Mouse (Mus musculus): ENCODE measurements around the gene Wdr73. TPM values are rescaled to one million over a fixed set of nuclear protein-coding genes. Genes with fewer than 3 reads are reported as not detected.

Wdr73 gene
- polyA plus RNA-seq (2014; fragmentation: Illumina TruSeq; extraction: RNeasy Lipid Tissue Mini Kit (QIAGEN cat#74804); ENCODE audit: low read depth, low replicate concordance) = 15.5 TPM

GRCm38 (mm10) chr7:80900944-80901501, at the start of gene Wdr73:
TSS of gene Wdr73 (minus strand) at chr7:80901269.

DNA sequence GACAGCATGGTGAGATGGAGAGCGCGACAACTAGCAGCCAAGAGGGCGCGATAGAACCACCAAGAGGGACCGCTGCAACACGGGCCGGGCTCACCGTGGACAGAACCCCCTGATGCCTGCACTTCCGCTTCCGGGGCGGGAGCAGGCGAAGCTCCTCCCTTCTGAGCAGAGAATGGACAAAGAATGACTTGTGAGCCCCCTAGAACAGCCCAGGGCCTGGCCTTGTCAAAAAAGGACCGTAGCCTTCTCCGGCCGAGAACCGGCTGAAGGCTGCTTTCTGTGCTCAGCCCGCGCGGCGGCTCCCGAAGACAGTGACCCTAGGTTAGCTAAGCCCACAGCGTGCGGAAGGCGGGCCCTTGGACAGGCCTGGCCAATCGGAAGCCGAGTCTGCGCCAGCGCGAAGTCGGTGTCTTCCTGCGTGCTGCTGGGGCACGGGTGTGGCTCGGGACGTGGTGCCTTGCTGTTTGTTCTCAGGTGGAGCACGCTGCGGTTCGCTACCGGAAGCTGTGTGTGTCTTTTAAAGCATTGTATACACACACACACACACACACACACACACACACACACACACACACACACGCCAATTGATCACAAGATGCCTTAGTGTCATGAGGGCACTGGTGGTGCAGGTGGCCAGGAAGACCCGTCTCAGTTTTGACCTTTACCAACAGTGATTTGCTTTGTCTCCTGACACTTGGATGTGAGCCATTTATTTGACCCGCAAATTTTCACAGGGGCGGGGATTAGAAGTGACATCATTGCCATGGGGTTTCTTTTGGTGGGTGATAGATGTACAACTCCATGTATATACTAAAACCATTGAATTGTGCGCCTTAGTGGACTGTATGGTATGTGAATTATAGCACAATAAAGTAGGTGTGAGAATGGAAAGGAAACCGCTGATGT, 46.6 kb upstream of the Wdr73 start, which contains the start of gene Sec11a:
Sec11a (minus strand) TSS at position 336 of the 906 bp plus-strand sequence.

DNA sequence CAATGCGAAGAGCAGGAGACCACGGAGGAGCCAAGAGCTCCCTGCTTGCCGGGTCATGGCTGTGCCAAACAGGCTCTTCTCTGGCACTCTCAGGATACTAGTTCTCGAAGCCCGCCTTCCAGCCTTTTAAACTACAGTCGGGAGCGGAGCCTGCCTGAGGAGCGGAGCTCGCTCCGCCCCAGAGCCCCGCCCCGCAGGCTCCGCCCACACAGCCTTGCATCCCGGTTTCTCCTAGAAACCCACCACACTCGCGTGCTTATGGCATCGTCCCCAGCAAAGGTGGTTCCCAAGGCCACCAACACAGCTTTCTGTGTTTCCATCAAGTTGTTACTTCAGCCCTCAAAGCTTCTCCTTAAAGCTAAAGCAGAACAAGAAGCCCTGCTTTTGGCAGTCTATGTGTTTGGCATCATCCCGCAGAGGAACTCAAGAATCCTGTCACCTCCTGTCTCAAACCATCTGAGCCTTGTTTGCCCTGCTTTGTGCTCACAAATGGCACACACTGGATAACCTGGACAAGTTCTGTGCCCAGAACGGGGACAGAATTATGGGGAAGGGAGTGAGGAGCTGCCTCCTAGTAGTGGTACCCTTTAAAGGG, 3.9 kb upstream of the Wdr73 start, which contains the start of gene Nmb:
Nmb (minus strand) TSS at position 156 of the 595 bp plus-strand sequence.

DNA sequence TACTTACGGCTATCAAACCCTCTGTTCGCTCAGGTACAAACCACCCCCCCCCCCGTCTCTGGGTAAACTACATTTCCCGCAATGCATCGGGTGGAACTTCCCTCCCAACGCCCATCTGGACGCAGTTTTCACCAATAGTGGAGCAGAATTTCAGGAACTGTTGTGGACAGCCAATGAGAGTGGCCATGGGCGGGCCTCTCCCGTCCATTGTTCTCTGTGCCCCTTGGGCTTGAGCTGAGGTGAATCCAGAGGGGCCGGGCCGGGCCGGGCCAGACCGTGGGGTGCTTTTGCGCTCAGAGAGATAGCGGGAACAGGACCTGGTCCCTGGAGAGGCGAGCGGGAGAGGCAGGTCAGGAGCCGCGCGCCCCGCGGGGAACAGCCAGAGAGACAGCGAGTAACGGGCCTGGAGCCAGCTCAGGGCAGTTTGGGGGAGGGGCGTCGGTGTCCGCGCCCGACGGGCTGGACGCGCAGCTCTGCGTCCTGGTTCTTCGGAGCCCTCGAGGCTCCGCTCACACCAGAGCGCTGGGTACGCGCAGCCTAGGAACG, 40.3 kb downstream of the Wdr73 start, which contains the start of gene Zscan2:
Zscan2 (plus strand) TSS at position 192 of the 546 bp plus-strand sequence.

Other genes starting within 250 kb of the Wdr73 start
- gene Crtc3, start 212.4 kb downstream of the Wdr73 start, polyA plus RNA-seq (2014; fragmentation: Illumina TruSeq; extraction: RNeasy Lipid Tissue Mini Kit (QIAGEN cat#74804); ENCODE audit: low read depth, low replicate concordance) = 10.4 TPM
- 43.2 TPM for gene Iqgap1, start 75.3 kb downstream of the Wdr73 start, polyA plus RNA-seq (2014; fragmentation: Illumina TruSeq; extraction: RNeasy Lipid Tissue Mini Kit (QIAGEN cat#74804); ENCODE audit: low read depth, low replicate concordance)
- 5.9 TPM for gene Zscan2, start 40.3 kb downstream of the Wdr73 start, polyA plus RNA-seq (2014; fragmentation: Illumina TruSeq; extraction: RNeasy Lipid Tissue Mini Kit (QIAGEN cat#74804); ENCODE audit: low read depth, low replicate concordance)
- 16.1 TPM for gene Nmb, start 3.8 kb upstream of the Wdr73 start, polyA plus RNA-seq (2014; fragmentation: Illumina TruSeq; extraction: RNeasy Lipid Tissue Mini Kit (QIAGEN cat#74804); ENCODE audit: low read depth, low replicate concordance)
- gene Sec11a, start 46.5 kb upstream of the Wdr73 start, polyA plus RNA-seq (2014; fragmentation: Illumina TruSeq; extraction: RNeasy Lipid Tissue Mini Kit (QIAGEN cat#74804); ENCODE audit: low read depth, low replicate concordance) = 80.7 TPM
- gene Zfp592, start 92.4 kb upstream of the Wdr73 start, polyA plus RNA-seq (2014; fragmentation: Illumina TruSeq; extraction: RNeasy Lipid Tissue Mini Kit (QIAGEN cat#74804); ENCODE audit: low read depth, low replicate concordance) = 17.6 TPM
- 0.27 TPM for gene Alpk3, start 156.3 kb upstream of the Wdr73 start, polyA plus RNA-seq (2014; fragmentation: Illumina TruSeq; extraction: RNeasy Lipid Tissue Mini Kit (QIAGEN cat#74804); ENCODE audit: low read depth, low replicate concordance)
- not detected for gene Slc28a1, start 213.5 kb upstream of the Wdr73 start, polyA plus RNA-seq (2014; fragmentation: Illumina TruSeq; extraction: RNeasy Lipid Tissue Mini Kit (QIAGEN cat#74804); ENCODE audit: low read depth, low replicate concordance)

Data from adipose tissue, adult 10 weeks (tissue).